Mouse (Mus musculus) brain, embryonic 14.5 days (tissue): ENCODE measurements around the gene Ccdc182.

ENCODE experiments used
- CTCF ChIP-seq: fragments of 200-500 bp; IDR thresholded peaks from 2 replicates; pipeline ENCODE4 v1.5.1; 2012; ENCODE audit warnings: inconsistent platforms, mild to moderate bottlenecking, moderate library complexity, borderline replicate concordance; ENCODE audit not compliant: insufficient read depth, insufficient read length; ENCODE audit errors: extremely low read depth
- POLR2A ChIP-seq: fragments of 200-500 bp; IDR thresholded peaks from 2 replicates; pipeline ENCODE4 v1.6.1; 2012; ENCODE audit warnings: mild to moderate bottlenecking, inconsistent platforms, borderline replicate concordance; ENCODE audit not compliant: poor library complexity, insufficient read depth, insufficient read length, severe bottlenecking; ENCODE audit errors: extremely low read depth

- TF ChIP-seq CTCF (no peak), POLR2A (no peak)
Observed at GRCm38 (mm10) chr11:88280426-88280836, 13.4 kb upstream of the Ccdc182 start.
